Mouse (Mus musculus): ENCODE results near the gene Wfs1.

DNA sequence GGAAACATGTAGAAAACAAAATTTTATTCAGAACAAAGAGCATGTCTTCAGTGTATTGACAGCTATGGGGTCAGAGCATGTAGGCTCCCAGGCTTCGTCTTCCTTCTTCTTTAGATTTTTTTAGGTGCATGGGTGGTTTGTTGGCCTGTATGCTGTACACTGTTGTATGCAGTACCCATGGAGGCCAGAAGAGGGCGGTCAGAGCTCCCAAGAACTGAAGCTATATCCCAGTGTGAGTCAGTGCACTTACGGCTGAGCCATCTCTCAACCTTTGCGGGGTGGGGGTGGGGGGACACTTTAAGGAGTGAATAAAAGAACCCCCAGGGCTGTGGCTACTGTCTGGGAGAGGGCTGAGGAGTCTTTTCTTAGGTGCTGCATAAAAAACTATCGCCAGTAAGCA, 30.2 kb downstream of the Wfs1 start:
- TF ChIP-seq POLR2A (IDR thresholded peaks at IDR 0.05; ENCODE audit: low read depth, low read length), result no peak
- peak; percentile 74; the same call in 1 of the 2 replicates for TF ChIP-seq CTCF (IDR thresholded peaks at IDR 0.05; ENCODE audit: extremely low read depth, insufficient read length, insufficient replicate concordance, low read depth, low read length)

Measured in small intestine, adult 2 months (tissue).